Mouse (Mus musculus): ENCODE data around the gene Gabrd. TPM values are rescaled to one million over a fixed set of nuclear protein-coding genes. Genes with fewer than 3 reads are reported as not detected.
"Not testable (repeated sequence)": the region's sequence is repeated elsewhere in the genome, so short reads cannot be mapped to it uniquely, and the experiment has no call there.

The Gabrd gene
- not detected for total RNA-seq (2022)

DNA sequence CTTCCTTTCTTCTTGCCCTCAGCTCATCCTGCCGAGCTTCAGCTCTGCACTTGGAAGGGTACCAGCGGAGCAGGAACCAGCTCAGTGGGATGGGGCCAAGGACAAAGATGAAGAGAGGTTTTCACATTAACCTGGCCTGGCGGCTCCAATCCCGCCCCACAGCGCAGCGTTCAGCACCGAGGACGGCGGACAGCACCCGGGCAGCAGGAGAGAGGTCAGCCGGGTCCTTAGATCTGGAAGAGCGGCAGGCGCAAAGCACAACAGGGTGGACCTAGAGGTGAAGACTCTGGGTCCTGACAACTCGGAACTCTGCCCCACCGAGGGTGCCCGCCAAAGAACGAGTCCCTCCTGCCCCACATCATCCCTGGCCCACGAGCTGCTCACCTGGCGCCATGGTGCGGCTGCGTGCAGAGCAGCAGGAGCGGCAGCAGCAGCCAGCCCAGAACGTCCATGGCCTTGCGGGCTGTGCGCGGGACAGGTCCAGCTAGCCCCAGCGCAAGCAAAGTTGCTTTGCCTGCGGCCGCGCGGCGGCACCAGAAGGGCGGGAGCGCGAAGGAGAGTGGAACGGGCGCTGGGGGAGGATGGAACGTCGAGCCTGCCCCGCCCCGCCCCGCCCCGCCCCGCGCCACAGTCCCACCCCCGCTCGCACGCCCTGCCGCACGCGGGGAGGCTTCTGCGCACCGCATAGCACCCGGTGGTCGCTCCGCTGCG, at the start of gene Gabrd:
Gene Gabrd (minus strand): TSS at position 602 of the 711 bp plus-strand sequence.
- DNase-seq (ENCODE audit: low spot score): peak; percentile 6

DNA sequence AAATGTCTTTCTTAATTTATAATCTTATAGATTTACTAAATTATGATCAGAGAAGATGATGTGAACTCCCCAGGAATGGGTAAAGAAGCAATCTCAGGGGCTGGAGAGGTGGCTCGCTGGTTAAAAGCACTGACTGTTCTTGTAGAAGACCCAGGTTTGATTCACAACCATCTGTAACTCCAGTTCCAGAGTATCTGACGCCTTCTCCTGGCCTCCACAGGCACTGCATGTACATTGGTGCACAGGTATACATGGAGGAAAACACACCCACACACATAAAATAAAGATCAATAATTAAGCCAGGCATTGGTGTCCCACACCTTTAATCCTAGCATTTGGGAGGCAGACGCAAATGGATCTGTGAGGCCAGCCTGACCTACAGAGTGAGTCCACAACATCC, 44.9 kb upstream of the Gabrd start:
- no peak for DNase-seq (ENCODE audit: low spot score)

GRCm38 (mm10) chr4:155433993-155434392, 36.1 kb upstream of the Gabrd start:
- DNase-seq (ENCODE audit: low spot score): peak; percentile 12

- DNase-seq (ENCODE audit: low spot score): no peak
These were observed 34.4 kb upstream of the Gabrd start for GRCm38 (mm10) chr4:155432358-155432757.

- DNase-seq (ENCODE audit: low spot score): no peak
These were observed 31.3 kb upstream of the Gabrd start for GRCm38 (mm10) chr4:155429202-155429601.

GRCm38 (mm10) chr4:155428442-155428841, 30.5 kb upstream of the Gabrd start:
- DNase-seq (ENCODE audit: low spot score): no peak

DNA sequence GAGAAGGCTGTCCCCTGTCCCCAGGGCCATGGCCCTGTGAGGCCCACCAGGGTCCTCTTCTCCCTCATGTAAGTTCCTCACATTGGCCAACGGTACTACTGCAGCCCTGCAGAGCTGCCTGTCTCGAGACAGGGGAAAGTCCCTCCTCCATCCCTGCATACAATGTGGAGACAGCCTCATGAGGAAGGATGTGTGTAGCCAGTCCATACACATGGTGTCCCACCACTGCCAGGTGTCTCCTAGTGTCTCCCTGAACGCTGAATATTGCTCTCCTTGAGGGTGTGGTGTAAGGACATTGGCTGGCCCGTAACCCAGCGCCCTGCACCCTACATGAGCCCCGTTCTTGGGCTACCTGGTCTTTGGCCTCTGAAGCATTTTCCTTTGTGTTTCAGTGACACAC, 28.4 kb upstream of the Gabrd start:
- no peak for DNase-seq (ENCODE audit: low spot score)

- DNase-seq (ENCODE audit: low spot score): no peak
These were observed 26.1 kb upstream of the Gabrd start for GRCm38 (mm10) chr4:155423988-155424387.

GRCm38 (mm10) chr4:155421412-155422370, 23.8 kb upstream of the Gabrd start:
- not testable (repeated sequence) for DNase-seq (ENCODE audit: low spot score)

GRCm38 (mm10) chr4:155420137-155420536, 22.2 kb upstream of the Gabrd start:
- no peak for DNase-seq (ENCODE audit: low spot score)

GRCm38 (mm10) chr4:155414656-155415235, 16.8 kb upstream of the Gabrd start:
- DNase-seq (ENCODE audit: low spot score): no peak

DNA sequence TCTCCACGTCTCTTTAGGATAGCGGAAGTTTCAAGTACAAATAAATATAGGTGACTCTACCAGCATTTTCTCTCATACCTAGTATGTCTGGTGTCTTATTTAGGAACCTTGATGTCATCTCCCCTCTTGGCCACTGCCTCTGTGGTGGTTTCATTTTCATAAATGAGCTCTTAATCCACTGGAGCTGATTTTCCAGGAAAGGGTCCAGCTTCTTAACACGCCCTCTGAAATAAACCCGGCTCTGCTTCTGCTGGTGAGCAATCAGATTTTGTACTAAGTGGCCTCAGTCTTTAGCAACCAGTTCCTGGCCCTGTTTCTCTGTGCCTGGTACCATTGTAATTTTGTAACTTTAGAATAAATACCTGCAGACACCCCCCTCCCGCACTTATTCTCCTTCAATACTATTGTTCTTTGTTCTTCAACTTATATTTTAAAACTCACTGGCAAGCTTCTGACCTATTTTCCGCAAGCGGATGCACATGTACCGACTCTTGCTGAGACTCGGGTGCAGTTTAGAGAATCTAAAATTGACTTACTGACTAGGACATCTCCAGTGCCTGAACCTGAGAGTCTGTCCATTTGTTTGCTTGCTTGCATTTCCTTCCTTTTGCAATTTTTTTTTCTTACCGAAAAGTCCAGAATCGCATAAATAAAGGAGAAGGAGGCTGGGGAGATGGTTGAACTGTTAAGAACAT, 15.9 kb upstream of the Gabrd start:
- DNase-seq (ENCODE audit: low spot score): no peak

- DNase-seq (ENCODE audit: low spot score): no peak
These were observed 14.2 kb upstream of the Gabrd start for GRCm38 (mm10) chr4:155412124-155412523.

DNA sequence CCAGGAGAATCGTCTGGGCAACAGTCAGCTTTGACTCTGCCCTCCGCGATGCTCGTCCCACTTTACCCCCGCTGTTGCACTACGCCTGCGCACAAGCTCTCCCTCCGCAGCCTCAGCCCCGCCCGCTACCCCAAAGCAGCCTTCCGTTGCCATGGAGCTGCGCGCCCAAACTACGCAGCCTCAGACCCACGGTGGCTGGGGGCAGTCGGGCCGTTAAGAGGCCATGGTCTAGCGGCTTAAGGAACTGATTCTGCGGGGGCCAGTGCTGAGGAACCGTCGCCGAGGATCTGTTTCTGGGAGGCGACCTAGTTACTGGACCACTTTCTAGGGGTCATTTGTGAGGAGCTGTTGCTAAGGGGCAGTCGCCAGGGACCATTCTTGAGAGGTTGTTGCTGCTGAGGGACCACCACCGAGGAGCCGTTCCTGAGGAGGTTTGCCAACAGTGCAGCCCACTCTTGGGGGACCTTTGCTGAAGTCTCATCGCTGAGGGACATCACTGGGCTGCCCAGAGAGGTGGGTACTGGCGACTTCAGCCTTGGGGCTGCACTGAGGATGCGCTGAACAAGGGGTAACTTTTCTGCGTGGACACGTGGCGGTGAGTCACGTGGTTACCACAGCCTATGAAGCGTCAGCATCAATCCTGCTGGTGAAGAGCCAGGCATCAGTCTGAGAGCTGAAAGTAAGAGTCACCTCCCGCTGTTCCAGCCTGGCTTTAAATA, 11.3 kb upstream of the Gabrd start, which contains the start of gene Cfap74:
Gene Cfap74 (plus strand): TSS at position 133 of the 719 bp plus-strand sequence.
- peak; percentile 68 for DNase-seq (ENCODE audit: low spot score)

DNA sequence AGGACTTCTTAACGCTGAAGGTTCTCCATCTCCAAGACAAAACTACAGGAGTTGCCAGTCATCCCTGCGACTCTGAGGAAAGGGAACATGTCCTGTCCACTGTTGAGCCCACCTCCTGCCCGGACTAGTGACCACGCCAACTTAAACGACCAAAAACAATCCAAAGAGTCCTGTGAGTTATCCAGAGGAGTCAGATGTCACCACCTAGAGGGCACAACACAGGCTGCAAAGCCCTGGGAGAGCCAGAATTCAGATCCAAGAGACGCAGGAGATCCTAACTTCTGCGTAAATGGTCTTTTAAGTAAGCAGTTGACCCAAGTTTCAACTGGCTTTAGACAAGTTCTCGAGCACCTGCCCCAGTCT, 10.8 kb upstream of the Gabrd start:
- DNase-seq (ENCODE audit: low spot score): no peak

DNA sequence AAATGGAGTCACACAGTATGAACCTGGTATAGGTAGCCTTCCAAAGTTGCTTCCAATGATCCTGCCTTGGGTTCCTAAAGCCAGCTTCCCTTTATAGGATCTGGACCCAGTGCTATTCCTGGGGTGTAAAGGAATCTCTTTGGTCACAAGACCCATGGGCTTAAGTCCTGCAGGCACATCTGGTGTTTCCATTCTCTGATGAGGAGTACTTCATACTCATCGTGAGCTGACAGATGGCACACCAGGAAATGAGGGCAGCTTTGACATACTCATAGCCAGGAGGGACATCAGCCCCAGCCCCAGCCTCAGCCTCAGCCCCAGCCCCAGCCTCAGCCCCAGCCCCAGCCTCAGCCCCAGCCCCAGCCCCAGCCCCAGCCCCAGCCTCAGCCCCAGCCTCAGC, 4.6 kb upstream of the Gabrd start:
- DNase-seq (ENCODE audit: low spot score): no peak

GRCm38 (mm10) chr4:155401121-155401520, 3.2 kb upstream of the Gabrd start:
- DNase-seq (ENCODE audit: low spot score): no peak

DNA sequence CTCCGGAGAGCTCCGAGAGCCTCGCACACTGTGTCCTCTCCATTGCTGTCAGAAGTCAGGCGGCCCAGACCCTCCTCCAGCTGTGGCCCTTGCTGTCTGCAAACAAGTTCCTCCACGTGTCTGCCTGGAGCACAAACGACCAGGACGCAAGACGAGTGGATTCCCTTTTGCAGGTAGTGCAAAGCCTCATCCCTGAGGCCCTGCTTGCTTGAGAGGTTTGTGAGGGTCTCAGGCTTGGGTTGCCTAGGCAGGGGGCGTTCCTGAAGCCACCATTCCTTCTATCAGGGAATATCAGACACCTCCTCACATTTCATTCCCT, 269 bp upstream of the Gabrd start:
- no peak for DNase-seq (ENCODE audit: low spot score)

DNA sequence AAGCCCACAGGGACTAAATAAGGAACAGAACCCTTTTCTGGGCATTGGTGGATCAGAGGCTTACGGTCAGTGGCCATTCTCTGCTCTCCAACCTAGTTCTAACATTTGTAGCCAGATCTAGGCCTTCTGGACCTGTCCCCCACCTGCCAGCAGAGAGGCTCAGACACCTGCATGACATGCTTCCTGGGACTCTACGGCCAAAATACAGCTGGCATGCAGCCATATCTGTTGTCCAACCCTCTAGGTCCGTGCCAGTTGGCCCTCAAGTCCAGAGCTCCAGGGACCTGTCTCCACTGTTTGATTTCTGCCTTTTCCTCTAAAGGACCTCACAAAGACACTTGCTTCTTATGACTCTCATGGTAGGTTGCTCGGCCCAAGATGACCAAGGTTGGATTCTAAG, 1.2 kb downstream of the Gabrd start:
- DNase-seq (ENCODE audit: low spot score): no peak

GRCm38 (mm10) chr4:155395471-155395870, 2.4 kb downstream of the Gabrd start:
- no peak for DNase-seq (ENCODE audit: low spot score)

- DNase-seq (ENCODE audit: low spot score): no peak
These were observed 10.7 kb downstream of the Gabrd start for GRCm38 (mm10) chr4:155387166-155387565.

Data from heart, adult 8-10 months (tissue).